Mouse (Mus musculus) skeletal muscle tissue, postnatal 0 days (tissue): Measurements from ENCODE around the gene Olfr813. TPM values are rescaled to one million over a fixed set of nuclear protein-coding genes. Genes with fewer than 3 reads are reported as not detected.

ENCODE experiments used
- polyA plus RNA-seq: library from polyadenylated mRNA; unstranded; fragments of >200 nt; fragmentation: Nextera tagmentation; extraction: Ambion mirVana; gene quantifications from 2 replicates; pipeline ENCODE4 v1.2.1, GENCODE M21; 2015

Olfr813 gene
- not detected in 2 replicates for polyA plus RNA-seq

GRCm38 (mm10) chr10:129855067-129855466 lies at the start of gene Olfr813:
Gene Olfr813 (plus strand): TSS chr10:129855367.

GRCm38 (mm10) chr10:129845994-129846393 lies 9.2 kb upstream of the Olfr813 start, which contains the start of gene Olfr812:
Gene Olfr812 (minus strand): TSS chr10:129846094.

GRCm38 (mm10) chr10:129879751-129880150 lies 24.6 kb downstream of the Olfr813 start, which contains the start of gene Olfr814:
Gene Olfr814 (minus strand): TSS chr10:129879851.

GRCm38 (mm10) chr10:129905767-129906166 lies 50.6 kb downstream of the Olfr813 start, which contains the start of gene Olfr815:
Gene Olfr815 (minus strand): TSS chr10:129905867.

Other genes starting within 250 kb of the Olfr813 start
- gene Olfr796, start 242.8 kb upstream of the Olfr813 start, polyA plus RNA-seq: not detected in 2 replicates
- not detected in 2 replicates for gene Olfr798, start 227.4 kb upstream of the Olfr813 start, polyA plus RNA-seq
- not detected in 2 replicates for gene Olfr799, start 217.9 kb upstream of the Olfr813 start, polyA plus RNA-seq
- not detected in 2 replicates for gene Olfr800, start 197.7 kb upstream of the Olfr813 start, polyA plus RNA-seq
- gene Olfr801, start 181.5 kb upstream of the Olfr813 start, polyA plus RNA-seq: not detected in 2 replicates
- not detected in 2 replicates for gene Olfr802, start 167.2 kb upstream of the Olfr813 start, polyA plus RNA-seq
- gene Olfr803, start 161.1 kb upstream of the Olfr813 start, polyA plus RNA-seq: not detected in 2 replicates
- not detected in 2 replicates for gene Olfr804, start 152.2 kb upstream of the Olfr813 start, polyA plus RNA-seq
- gene Olfr805, start 126.0 kb upstream of the Olfr813 start, polyA plus RNA-seq: not detected in 2 replicates
- not detected in 2 replicates for gene Olfr806, start 113.4 kb upstream of the Olfr813 start, polyA plus RNA-seq
- gene Olfr807, start 97.6 kb upstream of the Olfr813 start, polyA plus RNA-seq: not detected in 2 replicates
- not detected in 2 replicates for gene Olfr808, start 89.9 kb upstream of the Olfr813 start, polyA plus RNA-seq
- gene Olfr809, start 80.7 kb upstream of the Olfr813 start, polyA plus RNA-seq: not detected in 2 replicates
- not detected in 2 replicates for gene Olfr810, start 60.5 kb upstream of the Olfr813 start, polyA plus RNA-seq
- gene Olfr811, start 51.0 kb upstream of the Olfr813 start, polyA plus RNA-seq: not detected in 2 replicates
- gene Olfr812, start 9.3 kb upstream of the Olfr813 start, polyA plus RNA-seq: not detected in 2 replicates
- not detected in 2 replicates for gene Olfr814, start 24.5 kb downstream of the Olfr813 start, polyA plus RNA-seq
- not detected in 2 replicates for gene Olfr815, start 50.5 kb downstream of the Olfr813 start, polyA plus RNA-seq
- not detected in 2 replicates for gene Olfr816, start 60.2 kb downstream of the Olfr813 start, polyA plus RNA-seq
- gene Olfr818, start 93.7 kb downstream of the Olfr813 start, polyA plus RNA-seq: not detected in 2 replicates
- gene Olfr819, start 111.9 kb downstream of the Olfr813 start, polyA plus RNA-seq: not detected in 2 replicates
- gene Olfr247, start 120.8 kb downstream of the Olfr813 start, polyA plus RNA-seq: not detected in 2 replicates
- gene Gm10310, start 129.7 kb downstream of the Olfr813 start, polyA plus RNA-seq: not detected in 2 replicates
- not detected in 2 replicates for gene Olfr820, start 157.3 kb downstream of the Olfr813 start, polyA plus RNA-seq
- not detected in 2 replicates for gene Olfr821, start 175.0 kb downstream of the Olfr813 start, polyA plus RNA-seq
- not detected in 2 replicates for gene Olfr822, start 215.8 kb downstream of the Olfr813 start, polyA plus RNA-seq